Mouse (Mus musculus): ENCODE measurements around the gene Mtfp1.
A peak's percentile ranks its signal among the peaks of the same experiment; 100 is the strongest.
"Not testable (repeated sequence)": the region's sequence is repeated elsewhere in the genome, so short reads cannot be mapped to it uniquely, and the experiment has no call there.

Mtfp1 gene

DNA sequence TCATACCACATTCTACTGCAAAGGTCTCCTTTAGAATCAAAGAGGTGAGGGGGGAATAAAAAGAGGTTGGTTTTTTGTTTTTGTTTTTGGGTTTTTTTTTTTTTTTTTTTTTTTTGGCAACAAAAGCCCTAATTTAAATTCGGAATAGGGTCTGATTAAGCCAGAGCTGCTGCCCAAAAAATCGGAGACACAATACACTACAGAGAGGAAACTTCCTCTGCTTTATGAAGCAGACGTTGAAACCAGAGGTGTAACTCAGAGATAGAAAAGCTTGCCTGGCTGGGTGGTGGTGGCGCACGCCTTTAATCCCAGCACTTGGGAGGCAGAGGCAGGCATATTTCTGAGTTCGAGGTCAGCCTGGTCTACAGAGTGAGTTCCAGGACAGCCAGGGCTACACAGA, 19.3 kb upstream of the Mtfp1 start:
- not testable (repeated sequence) for DNase-seq

DNA sequence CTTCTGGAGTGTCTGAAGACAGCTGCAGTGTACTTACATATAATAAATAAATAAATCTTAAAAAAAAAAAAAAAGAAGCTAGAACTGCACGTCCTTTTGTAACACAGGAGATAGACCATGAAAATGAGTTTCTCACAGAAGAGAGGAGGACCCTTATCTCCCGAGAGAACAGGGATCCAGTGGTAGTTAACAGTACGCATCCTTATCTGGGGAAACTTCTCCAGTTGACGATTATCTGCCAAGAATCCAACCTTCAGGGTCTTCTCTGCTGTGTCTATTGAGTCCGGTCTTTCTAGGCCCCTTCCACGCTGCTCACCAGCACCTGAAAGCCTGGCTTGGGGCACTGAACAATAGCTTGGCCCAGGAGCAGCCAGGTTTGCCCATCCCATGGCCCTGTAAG, 18.7 kb upstream of the Mtfp1 start:
- no peak for DNase-seq

DNA sequence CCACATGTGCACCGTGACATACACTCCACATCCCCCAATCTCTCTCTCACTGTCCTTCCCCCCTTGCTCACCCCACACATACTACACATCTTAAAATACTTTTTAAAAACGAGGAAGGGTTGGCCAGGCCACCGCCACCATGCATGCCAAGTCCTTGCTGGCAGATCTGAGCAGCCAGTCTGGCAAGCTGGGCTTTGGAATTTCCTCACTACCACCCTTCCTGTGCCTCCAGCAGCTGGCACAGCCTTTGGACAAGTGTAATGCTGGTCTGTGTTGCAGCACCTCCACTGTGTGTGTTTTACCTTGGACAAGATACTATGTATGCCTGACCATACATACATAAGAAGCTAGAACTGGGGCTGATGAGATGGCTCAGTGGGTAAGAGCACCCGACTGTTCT, 18.3 kb upstream of the Mtfp1 start:
- no peak for DNase-seq

DNA sequence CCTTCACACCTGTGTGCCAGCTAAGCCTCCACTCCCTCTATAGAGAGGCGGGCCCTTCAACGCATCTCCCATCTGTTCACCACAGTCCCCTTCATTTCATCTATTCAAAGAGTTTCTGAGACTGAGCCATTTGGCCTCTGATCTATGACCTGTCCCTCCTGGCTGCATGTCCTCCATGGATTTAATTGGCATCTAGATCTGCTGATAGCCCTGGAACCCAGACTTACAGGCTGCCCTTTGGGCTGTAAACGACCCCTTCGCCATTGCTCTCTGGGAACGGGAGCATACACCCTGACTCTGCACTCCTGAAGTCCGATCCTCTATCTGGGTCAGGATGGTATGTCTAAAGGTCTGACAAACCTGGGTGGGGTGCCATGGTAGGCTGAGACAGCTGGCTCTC, 17.6 kb upstream of the Mtfp1 start:
- no peak for DNase-seq

DNA sequence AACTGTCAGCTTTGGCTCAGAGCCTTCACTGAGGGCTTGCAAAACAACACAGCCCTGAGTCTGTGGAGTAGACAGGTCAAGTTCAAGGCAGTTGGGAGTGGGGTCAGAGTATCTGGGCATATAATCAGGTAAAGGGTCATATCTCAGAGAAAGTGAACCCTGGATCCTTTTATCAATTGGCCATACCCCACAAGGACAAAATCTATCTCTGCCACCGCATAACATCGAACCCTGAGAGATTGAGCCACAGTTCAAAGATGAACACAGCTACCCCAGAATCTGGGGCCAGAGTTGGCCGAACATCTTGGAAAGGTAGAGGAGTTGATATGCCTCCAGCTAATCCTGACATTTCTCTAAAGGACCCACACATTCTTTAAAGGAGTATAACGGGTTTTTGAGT, 16.8 kb upstream of the Mtfp1 start:
- no peak for DNase-seq

DNA sequence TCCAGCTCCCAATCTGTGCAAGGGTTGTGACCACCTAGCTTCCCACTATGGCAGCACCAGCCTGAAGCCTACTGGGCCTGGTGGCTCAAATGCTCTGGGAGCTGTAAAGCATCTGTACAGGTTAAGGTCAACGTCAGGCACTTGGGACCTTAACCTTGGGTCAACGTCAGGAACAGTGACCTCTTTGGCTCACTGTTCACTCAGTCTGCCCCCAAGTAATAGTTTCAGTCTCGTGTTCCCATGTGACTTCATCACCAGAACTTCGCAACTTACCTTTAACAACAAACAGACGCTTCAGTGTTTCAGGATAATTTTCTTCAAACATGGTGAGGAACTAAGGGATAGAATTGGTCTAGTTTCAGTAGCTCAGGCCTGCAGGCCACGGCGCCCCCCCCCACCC, 13.4 kb upstream of the Mtfp1 start:
- DNase-seq = no peak

DNA sequence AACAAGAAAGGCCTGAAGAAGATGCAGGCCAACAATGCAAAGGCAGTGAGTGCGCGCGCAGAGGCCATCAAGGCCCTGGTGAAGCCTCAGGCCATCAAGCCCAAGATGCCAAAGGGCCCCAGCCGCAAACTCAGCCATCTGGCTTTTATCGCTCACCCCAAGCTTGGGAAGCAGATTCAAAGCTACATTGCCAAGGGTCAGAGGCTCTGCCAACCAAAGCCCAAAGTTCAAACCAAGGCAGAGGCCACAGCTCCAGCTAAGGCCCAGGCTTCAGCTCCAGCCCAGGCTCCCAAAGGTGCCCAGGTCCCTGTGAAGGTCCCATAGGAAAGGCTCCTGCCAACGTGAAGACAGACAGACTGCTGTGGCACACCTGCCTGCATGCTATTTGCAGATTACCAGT, 12.7 kb upstream of the Mtfp1 start:
- DNase-seq = not testable (repeated sequence)

DNA sequence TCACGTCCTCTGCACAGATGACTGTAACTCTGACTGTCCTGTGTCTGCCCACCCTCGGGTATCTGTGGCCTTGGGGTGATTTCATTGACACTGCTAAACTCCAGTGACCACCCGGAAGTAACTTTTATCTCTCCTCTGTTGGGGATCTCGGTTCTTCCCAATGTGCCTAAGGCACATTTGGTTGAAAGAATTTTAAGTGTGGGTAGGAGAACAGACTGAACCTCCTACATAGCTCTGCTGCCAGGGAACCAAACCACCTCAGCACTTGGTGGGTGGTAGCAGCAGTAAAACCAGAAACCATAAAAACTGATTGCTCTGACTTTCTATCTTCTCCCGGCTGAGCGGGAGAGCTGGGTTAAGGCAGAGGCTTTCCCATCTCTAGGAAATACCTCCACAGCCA, 10.2 kb upstream of the Mtfp1 start:
- DNase-seq = no peak

DNA sequence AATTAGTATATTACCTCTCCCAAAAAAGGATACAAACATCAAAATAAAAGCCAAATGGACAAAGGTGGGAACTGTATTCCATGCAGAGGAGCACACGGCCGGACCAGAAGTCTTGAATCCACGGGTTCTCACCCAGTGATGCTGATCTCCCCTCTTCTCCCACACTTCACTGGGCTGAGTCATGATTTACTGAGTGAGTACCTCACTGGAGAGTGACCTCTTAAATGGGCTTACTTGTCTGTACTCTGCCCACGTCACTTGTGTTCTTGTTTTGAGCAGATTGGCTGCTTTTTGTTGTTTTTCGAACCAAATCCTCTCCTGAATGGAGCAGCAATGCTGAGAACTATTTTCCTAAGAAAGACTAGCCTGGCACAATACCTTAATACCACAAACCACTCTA, 9.7 kb upstream of the Mtfp1 start:
- DNase-seq = no peak

DNA sequence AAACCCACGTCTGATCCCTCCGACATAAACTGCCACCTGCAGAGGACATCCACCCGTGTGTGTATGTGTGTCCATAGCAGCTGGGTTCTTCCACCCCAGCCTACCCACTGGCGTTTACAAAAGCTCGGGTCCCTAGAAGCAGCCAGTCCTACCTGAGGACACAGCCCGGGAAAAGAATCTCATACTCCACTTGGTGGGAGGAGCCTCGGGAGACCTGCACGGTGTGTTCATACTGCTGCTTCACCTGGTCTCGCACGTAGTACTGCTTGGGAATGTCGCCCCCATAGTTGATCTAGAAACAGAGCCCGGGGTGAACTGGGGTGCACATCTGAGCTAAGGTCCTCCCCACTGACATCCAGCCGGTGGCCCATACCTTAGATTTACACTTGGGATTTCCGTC, 8.3 kb upstream of the Mtfp1 start:
- no peak for DNase-seq

DNA sequence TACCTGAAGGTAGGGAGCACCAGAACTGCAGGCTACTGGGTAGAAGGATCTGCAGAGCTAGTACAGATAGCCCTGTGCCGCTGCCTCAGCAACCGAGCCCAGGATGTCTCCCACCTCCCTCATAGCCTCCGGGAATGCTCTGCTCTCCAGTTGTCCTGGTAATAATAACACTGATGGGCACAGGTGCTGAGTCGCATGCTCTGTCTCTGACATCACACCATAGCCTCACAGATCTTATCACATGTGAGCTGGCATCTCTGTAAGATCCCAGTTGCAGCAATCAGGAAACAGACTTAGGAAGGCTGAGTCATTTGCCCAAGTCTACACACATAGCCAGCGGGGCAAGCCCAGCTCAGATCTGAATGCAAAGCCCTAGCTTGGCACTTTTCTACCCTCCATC, 6.6 kb upstream of the Mtfp1 start:
- DNase-seq = no peak

DNA sequence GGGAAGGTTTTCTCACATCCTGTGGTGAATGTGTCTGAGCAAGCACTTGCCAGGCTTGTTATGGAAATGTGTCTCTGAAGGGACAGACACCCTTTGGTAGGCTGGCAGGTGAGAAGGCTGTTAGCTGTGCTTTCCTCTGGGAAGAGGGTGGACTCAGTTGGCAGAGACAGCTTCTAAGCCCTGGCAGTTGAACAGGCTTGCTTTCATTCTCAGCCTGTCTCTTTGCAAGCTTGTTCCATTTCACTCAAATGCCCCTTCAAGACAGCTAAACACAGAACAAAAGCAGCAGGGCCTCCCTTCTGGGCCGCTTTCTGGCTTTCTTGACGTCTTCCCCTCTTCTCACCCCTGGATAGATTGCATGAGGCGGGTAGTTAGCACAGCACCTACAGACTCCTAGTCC, 4.2 kb upstream of the Mtfp1 start:
- no peak for DNase-seq

DNA sequence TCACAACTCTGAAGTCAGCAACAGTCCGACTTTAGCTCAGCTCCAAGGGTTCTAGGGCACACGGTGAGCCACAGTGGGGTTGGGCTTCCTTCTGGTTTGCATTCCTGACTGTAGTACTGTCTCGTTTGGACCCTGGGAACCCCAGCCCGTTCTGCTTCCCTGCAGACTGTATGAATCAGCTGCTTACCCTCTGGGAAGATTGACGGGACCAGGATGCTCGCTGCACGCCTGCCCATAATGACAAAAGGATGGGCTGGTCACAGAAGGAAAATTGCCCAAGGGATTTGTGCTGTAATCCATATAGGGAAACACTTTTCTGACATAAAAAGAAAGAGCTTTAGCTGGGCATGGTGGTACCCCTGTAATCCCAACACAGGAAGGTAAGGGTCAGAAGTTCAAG, 3.6 kb upstream of the Mtfp1 start:
- DNase-seq = no peak

DNA sequence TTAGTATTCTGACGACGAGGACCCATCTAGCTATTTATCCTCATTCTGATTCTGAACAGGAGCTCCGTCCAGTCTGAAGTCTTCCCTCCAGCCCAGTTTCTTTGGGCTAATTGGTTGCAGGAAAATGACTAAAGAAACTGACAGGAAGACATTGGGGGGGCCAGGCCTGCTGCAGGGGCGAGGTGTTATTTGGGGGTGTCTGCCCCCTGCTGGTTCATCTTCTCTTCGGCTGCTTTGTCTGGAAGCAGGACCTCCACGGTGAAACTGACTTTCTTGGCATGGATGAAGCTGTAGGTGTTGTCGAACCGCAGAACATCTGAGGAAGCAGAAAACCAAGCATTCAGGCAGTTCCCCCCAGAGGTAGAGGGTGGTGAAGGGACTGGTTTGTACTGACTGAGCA, 2.9 kb upstream of the Mtfp1 start:
- peak in 1 of 2 experiments; percentile 16 for DNase-seq

DNA sequence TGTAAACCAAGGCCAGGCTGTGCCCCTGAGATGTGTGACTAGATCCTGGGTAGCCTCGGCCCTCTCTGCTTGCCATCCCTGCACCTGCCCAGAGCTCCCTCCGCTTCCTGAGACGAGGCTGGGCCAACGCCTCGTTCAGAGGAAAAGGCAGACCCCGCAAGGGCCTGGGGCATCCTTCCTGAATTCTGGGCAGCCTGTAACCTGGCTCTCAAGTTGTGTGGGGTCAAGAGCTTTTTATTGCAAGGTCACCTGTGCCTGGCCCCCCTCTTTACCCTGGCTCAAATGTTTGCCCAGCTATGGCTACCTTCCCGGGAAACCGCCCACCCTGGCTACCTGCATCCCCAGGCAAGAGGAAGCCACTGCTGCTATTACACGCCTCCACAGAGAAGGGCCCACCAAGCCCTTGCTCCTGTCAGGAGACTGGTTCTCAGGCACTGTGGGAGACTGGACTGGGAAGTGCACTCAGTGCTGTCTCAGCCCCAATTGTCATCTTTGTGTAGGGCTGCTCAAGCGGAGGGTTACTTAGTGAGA, 1.9 kb upstream of the Mtfp1 start:
- peak in 1 of 2 experiments; percentile 19 for DNase-seq

DNA sequence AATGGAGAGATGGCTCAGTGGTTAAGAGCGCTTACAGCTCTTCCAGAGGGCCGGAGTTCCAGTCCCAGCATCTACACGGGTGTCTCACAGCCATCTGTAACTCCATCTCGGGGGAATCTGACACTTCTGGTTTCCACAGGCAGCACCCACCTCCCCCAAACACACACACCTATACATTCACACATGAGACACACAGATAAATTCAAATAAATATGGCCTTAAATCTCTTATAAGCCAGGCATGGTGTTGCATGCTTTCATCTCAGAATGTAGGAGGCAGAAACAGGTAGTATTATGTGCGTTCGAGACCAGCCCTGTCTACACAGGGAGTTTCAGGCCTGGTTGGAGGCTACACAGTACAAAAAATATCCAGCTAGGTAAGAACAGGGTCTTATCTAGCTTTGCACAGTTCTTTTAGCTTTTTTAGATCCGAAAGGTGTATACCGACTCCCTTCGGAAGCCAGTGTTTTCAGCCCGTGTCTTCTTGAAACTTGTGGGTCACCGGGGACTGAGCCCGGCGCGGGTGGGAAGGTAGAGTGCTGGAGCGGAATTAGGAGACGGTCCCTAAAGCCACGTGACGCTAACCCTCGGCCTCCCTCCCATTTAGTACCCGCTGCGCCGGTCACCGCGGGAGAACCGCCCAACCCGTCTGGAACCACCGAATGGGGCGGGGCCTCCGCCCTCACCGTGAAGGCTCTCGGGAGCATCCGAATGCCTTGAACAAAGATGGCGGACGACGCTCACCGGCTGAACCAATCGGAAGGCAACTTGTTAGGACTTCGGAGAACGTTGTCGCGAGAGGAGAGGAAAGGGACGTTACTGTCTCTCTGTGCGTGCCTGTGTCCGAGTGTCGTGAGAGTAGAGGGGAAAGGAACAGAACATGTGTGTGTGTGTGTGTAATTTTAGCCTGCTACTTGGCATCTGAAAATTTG, 1.1 kb upstream of the Mtfp1 start:
- DNase-seq = peak; percentile 95 to 97

DNA sequence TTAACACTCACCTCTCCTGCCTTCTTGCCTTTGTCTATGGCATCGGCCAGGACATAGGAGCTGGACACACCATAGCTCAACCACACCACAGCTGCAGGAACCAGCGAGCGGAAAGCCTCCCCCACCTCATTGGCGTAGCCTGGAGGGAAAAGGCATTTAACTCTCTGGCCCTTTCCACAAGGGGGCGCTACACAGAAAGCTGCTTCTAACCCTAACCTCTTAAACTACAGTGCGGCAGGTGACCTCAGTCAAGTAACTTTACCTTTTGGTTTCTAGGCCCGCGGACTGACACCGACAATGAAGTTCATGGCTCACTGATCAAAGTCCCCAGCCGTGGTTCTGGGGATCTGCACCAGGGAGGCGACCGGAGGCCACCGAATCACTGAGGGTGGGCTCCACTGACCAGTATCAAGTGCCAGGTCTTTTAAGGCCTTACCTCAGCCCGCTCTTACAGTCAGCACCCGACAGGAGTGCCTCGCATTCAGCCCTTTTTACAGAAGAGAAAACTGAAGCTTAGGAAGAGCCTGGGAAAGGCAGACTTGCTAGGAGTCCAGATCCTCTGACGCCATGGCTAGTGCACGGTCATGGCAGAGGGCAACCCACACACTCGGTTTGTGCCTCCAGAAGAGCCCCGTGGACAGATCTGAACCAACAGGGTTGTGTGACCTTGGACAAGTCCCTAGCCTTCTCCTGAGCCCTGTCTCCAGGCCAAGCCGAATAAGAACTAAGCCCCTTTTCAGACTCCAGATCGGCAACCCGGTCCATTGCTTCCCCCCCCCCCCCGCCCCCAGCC, 671 bp downstream of the Mtfp1 start:
- DNase-seq = peak; percentile 34 to 69

DNA sequence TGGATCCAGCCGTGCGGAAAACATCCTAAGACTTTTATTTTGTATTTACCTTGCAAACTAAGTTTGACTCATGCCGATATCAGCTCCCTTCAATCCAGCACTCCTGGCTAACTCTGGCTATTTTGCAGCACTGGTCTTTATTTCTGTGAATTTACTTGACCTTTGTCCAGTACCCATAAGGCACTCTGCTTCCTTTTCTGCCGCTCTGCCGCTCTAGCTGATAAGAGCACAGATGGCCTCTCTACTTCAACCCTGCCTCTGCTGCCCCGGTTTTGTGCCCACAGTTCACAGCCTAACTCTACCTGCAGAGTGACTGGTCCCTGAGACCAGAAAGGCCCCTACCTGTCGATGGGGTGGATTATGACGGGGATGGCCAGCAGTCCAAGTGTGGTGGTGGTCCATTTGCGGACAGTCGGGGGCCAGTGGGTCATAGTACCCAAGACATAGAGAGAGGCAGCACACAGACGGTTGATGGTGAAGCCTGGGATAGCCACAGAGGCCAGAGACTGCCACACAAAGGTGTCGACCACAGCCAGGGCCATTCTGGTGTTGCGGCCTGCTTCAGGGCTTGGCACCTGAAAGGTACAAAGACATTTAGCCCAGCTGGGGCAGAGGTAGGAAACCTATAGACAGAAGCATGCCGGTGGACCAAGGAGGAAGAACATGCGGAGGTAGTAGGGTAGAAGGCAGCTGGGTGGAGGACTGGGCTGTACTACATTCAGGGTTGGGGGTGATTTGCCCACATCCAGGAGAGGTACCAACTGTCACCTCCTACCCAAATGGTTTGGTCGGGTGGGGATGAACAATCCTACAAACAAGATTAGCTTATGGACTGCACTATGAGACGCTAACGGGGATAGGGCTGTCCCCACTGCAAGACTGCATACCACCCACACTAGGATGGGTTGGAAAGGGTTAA, 1.5 kb downstream of the Mtfp1 start:
- DNase-seq = peak in 1 of 2 experiments; percentile 5

DNA sequence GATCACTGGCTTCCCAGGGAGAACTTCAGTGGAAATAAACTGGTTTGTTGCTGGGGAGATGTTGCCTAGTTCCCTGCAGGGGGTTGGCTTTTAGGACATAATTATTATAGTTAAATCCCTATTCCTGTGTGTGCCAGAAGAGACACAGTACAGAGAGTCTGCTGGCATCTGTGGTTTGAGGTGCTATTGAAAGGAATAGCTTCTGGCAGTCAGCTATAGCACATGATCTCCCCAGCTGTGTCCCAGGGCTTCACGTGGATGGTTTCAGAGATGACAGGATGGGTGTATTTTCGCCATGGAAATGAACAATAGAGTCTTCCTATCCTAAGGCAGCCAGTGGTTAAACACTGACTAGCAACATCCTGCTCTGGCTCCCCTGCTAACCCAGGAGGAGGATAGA, 8.0 kb downstream of the Mtfp1 start:
- DNase-seq = no peak

DNA sequence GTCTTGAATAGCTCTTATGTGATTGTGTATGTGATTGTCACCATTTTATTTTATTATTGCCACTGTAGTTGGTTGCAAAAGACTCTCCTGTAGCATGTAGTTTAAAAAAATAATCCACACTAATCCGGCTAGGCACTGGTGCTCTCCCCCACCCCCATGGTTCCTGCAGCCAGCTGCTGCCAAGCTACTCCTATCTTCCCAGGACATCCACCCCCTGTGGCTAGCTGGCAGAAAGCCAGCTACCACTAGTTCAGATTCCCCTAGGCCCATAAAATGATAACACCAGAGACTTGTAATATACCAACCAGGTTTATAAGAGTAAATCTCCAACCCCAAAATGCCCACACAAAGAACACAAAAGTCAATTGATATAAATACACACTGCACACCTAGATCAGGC, 9.0 kb downstream of the Mtfp1 start:
- DNase-seq = no peak

DNA sequence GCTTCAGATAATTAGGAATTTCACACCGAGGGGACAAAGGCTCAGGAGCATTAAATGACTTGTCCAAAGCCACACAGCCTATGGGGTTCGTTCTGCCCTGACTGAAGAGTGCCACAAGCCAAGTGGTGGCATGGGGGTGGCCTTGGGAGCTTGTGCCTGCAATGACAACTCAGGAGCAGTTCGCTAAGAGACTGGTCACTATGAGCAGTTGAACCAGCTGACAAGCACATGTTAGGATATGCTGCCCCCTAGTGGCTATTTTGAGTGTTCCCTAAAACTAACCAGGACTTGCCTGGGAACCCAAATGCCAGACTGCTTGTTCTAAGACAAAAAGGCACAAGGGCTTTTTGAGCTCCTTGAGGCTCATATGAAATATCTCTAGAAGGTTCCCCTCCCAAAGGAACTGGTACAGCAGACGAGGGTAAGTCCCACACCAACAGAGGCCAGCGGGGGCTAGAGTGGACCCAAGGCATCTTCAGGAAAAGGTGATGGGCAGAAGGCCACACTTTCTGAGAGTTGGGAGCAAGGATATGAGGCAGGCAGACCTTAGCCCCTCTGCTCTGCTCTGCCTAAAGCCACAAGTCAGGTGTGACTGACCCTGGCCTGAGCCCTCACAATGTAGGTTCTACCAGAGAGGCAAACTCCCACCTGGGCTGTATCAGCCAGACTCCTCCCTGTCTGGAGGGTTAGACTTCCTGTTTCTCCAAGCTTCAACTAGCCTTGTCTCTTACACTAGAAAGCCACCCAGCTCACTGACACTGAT, 11.7 kb downstream of the Mtfp1 start:
- peak in 1 of 2 experiments; percentile 21 for DNase-seq

DNA sequence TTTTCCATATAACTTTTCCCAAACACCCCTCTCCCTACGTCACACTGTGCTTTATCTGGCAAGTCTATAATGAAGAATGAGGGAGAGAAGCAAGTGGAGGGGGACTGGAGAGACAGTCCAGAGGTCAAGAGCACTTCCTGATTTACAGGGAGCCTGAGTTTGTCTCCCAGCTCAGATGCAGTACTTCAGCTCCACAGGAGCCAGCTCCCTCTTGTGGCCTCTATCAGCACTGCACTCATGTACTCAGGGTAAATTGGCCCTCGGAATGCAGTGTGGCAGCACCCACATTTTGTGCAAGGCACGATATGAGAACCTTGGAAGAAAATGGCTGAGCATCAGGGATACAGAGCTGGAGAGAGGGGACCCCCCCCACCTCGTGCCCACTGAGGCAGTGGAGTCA, 15.0 kb downstream of the Mtfp1 start:
- DNase-seq = peak in 1 of 2 experiments; percentile 55
